Mouse (Mus musculus) monocyte, adult 2 months (primary cell): ENCODE measurements around the gene Uba2.

Experiments used
- DNase-seq, 2 experiments: peaks; one replicate each; pipeline ENCODE4 v3.0.0; 2022; ENCODE audit warnings: low spot score in 2 of 2, low read depth in 1 of 2

The Uba2 gene

DNA sequence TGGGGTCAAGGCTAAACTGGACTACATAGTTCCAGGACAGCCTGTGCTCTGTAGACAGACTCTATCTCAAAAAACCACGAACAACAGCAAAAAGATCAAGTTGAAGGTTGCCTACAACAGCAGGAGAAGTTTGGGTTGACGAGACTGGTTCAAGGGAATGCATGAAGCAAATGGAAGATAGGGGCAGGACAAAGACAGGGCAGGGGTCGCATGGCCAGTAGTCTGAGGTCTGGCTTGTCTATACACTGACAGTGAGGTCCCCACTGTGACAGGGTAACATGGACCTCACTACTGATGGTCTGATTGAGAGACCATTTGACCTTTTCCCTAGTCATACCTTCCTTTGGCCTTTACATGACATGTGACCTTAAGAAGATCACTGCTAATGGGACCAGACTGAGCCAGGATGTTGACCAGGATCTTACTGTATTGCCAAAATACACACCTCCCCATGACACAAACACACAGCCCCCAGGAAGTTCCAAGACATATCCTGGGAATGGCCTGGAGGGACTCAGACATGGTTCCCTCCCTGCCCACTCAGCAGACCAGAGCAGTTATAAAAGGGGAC, 74.4 kb downstream of the Uba2 start, which contains the start of gene Scgb1b30:
Gene Scgb1b30, plus strand, starts transcription at position 521 of the 571 bp plus-strand sequence.
- DNase-seq, result no peak
